Mouse (Mus musculus) fat pad, adult 2 months (tissue): ENCODE data around the gene Wdr60.
A peak's percentile ranks its signal among the peaks of the same experiment; 100 is the strongest.

Experiments used
- DNase-seq: peaks from one replicate; pipeline ENCODE4 v3.0.0-alpha.2; 2011; ENCODE audit warnings: low read depth, low spot score; ENCODE audit errors: extremely low read depth

Gene Wdr60

GRCm38 (mm10) chr12:116183212-116183935, 79.4 kb downstream of the Wdr60 start:
- DNase-seq: no peak

GRCm38 (mm10) chr12:116182376-116182775, 80.4 kb downstream of the Wdr60 start:
- DNase-seq: no peak

GRCm38 (mm10) chr12:116181436-116182050, 81.3 kb downstream of the Wdr60 start:
- DNase-seq: peak; percentile 50

GRCm38 (mm10) chr12:116176930-116177329, 85.9 kb downstream of the Wdr60 start:
- DNase-seq: no peak

- no peak for DNase-seq
Observed at GRCm38 (mm10) chr12:116169666-116170065, 93.2 kb downstream of the Wdr60 start.

GRCm38 (mm10) chr12:116165368-116165767, 97.5 kb downstream of the Wdr60 start:
- no peak for DNase-seq

GRCm38 (mm10) chr12:116159695-116160094, 103.1 kb downstream of the Wdr60 start:
- DNase-seq: no peak

GRCm38 (mm10) chr12:116159223-116159622, 103.6 kb downstream of the Wdr60 start:
- DNase-seq: no peak

- no peak for DNase-seq
Observed at GRCm38 (mm10) chr12:116156792-116157532, 105.9 kb downstream of the Wdr60 start.
